Mouse (Mus musculus): ENCODE data around the gene Dohh. TPM values are rescaled to one million over a fixed set of nuclear protein-coding genes. Genes with fewer than 3 reads are reported as not detected.
A peak's percentile ranks its signal among the peaks of the same experiment; 100 is the strongest.

Gene Dohh
- total and polyA plus RNA-seq, 3 experiments = 78.2 to 131 (median 81.7) TPM

GRCm38 (mm10) chr10:81423476-81424245, 39.4 kb downstream of the Dohh start:
- H3K4me2 ChIP-seq (ENCODE audit: insufficient read depth, low read depth, poor library complexity, severe bottlenecking) = no peak overlapping the region

GRCm38 (mm10) chr10:81424246-81425051, 40.2 kb downstream of the Dohh start:
- H3K4me3 ChIP-seq (replicated peaks in 1 of 3; ENCODE audit: low read depth in 2 of 3, low read length in 2 of 3, poor library complexity in 1 of 3) = no peak overlapping the region
- peaks cover 27% of the 10 kb centered on the region for H3K27me3 ChIP-seq (replicated peaks)
- no peak overlapping the region for H3K4me2 ChIP-seq (ENCODE audit: insufficient read depth, low read depth, poor library complexity, severe bottlenecking)
- H3K36me3 ChIP-seq (replicated peaks in 1 of 2; ENCODE audit: control insufficient read depth in 1 of 2, insufficient read depth in 1 of 2, low read length in 1 of 2) = peaks cover 12 to 14% of the 10 kb centered on the region in 2 experiments
- no peak overlapping the region for H3K27ac ChIP-seq (ENCODE audit: insufficient read depth, low read depth)
- H3K4me1 ChIP-seq (ENCODE audit: control insufficient read depth in 1 of 2, insufficient read depth in 2 of 2) = peaks cover 20 to 32% of the 10 kb centered on the region in 2 experiments
- H3K9me3 ChIP-seq (replicated peaks; ENCODE audit: low read length) = no peaks in the 10 kb centered on the region
- in situ Hi-C loops (cut with MboI; ENCODE audit: low pct_ligation_motif_present, low pct_unique_long_range_greater_than_20kb, low sequenced_read_pairs) = no loop called here
- DNase-seq (ENCODE audit: extremely low read depth) = no peak
- H3K79me2 ChIP-seq (replicated peaks; ENCODE audit: control insufficient read depth, extremely low read depth, insufficient read depth, poor library complexity, severe bottlenecking) = peaks cover 24% of the 10 kb centered on the region
- TF ChIP-seq E2F4 (IDR thresholded peaks at IDR 0.05; ENCODE audit: insufficient replicate concordance, low read depth, low read length) (no peak), MAFK (IDR thresholded peaks at IDR 0.05; ENCODE audit: insufficient replicate concordance, low read length) (0 out of 2 replicates have a peak, but pooled peaks have one; percentile 28)
- H3K9ac ChIP-seq (ENCODE audit: insufficient read depth, low read depth) = no peak overlapping the region
- dilution Hi-C loops (cut with MboI; ENCODE audit: extremely low pct_ligation_motif_present, extremely low pct_unique_long_range_greater_than_20kb, low sequenced_read_pairs) = no loop called here

More at GRCm38 (mm10) chr10:81423476-81424245, 39.4 kb downstream of the Dohh start:
- H3K9me3 ChIP-seq (replicated peaks; ENCODE audit: low read length) = no peaks in the 10 kb centered on the region
- peaks cover 27% of the 10 kb centered on the region for H3K27me3 ChIP-seq (replicated peaks)
- no peak overlapping the region for H3K4me3 ChIP-seq (replicated peaks in 1 of 3; ENCODE audit: low read depth in 2 of 3, low read length in 2 of 3, poor library complexity in 1 of 3)
- in situ Hi-C loops (cut with MboI; ENCODE audit: low pct_ligation_motif_present, low pct_unique_long_range_greater_than_20kb, low sequenced_read_pairs) (no loop called here), dilution Hi-C loops (cut with MboI; ENCODE audit: extremely low pct_ligation_motif_present, extremely low pct_unique_long_range_greater_than_20kb, low sequenced_read_pairs) (no loop called here)
- peaks cover 15 to 21% of the 10 kb centered on the region in 2 experiments for H3K36me3 ChIP-seq (replicated peaks in 1 of 2; ENCODE audit: control insufficient read depth in 1 of 2, insufficient read depth in 1 of 2, low read length in 1 of 2)
- DNase-seq (ENCODE audit: extremely low read depth) = no peak
- TF ChIP-seq ZKSCAN1 (IDR thresholded peaks at IDR 0.05; ENCODE audit: borderline replicate concordance, low read depth, low read length) = peak; percentile 60
- TF ChIP-seq USF1 (IDR thresholded peaks at IDR 0.05; ENCODE audit: low read depth, low read length) = no peak
- TF ChIP-seq RCOR1 (conservative IDR thresholded peaks at IDR 0.05; ENCODE audit: low read depth, low read length) = no peak
- H3K79me2 ChIP-seq (replicated peaks; ENCODE audit: control insufficient read depth, extremely low read depth, insufficient read depth, poor library complexity, severe bottlenecking) = peaks cover 24% of the 10 kb centered on the region
- H3K4me1 ChIP-seq (ENCODE audit: control insufficient read depth in 1 of 2, insufficient read depth in 2 of 2) = peaks cover 16 to 27% of the 10 kb centered on the region in 2 experiments
- no peak overlapping the region for H3K27ac ChIP-seq (ENCODE audit: insufficient read depth, low read depth)
- no peak overlapping the region for H3K9ac ChIP-seq (ENCODE audit: insufficient read depth, low read depth)

GRCm38 (mm10) chr10:81425236-81425850, 41.1 kb downstream of the Dohh start:
- H3K36me3 ChIP-seq (replicated peaks in 1 of 2; ENCODE audit: control insufficient read depth in 1 of 2, insufficient read depth in 1 of 2, low read length in 1 of 2) = peaks cover 3 to 5% of the 10 kb centered on the region in 2 experiments
- peak overlapping the region in 2 of 3 experiments; percentile 25 to 58 for H3K4me3 ChIP-seq (replicated peaks in 1 of 3; ENCODE audit: low read depth in 2 of 3, low read length in 2 of 3, poor library complexity in 1 of 3)
- H3K4me2 ChIP-seq (ENCODE audit: insufficient read depth, low read depth, poor library complexity, severe bottlenecking) = peak overlapping the region; percentile 76; the same call in 1 of the 2 replicates
- no peaks in the 10 kb centered on the region for H3K9me3 ChIP-seq (replicated peaks; ENCODE audit: low read length)
- no peak overlapping the region for H3K27ac ChIP-seq (ENCODE audit: insufficient read depth, low read depth)
- dilution Hi-C loops (cut with MboI; ENCODE audit: extremely low pct_ligation_motif_present, extremely low pct_unique_long_range_greater_than_20kb, low sequenced_read_pairs) (no loop called here), in situ Hi-C loops (cut with MboI; ENCODE audit: low pct_ligation_motif_present, low pct_unique_long_range_greater_than_20kb, low sequenced_read_pairs) (no loop called here)
- peaks cover 20 to 35% of the 10 kb centered on the region in 2 experiments for H3K4me1 ChIP-seq (ENCODE audit: control insufficient read depth in 1 of 2, insufficient read depth in 2 of 2)
- DNase-seq (ENCODE audit: extremely low read depth) = no peak
- peak overlapping the region; percentile 83; the same call in 1 of the 2 replicates for H3K9ac ChIP-seq (ENCODE audit: insufficient read depth, low read depth)
- H3K79me2 ChIP-seq (replicated peaks; ENCODE audit: control insufficient read depth, extremely low read depth, insufficient read depth, poor library complexity, severe bottlenecking) = peaks cover 24% of the 10 kb centered on the region
- H3K27me3 ChIP-seq (replicated peaks) = peaks cover 27% of the 10 kb centered on the region
- TF ChIP-seq JUND (conservative IDR thresholded peaks at IDR 0.05; ENCODE audit: low read depth, low read length) = no peak
- TF ChIP-seq CHD1 (IDR thresholded peaks at IDR 0.05; ENCODE audit: low read depth, low read length) = no peak
- TF ChIP-seq USF1 (IDR thresholded peaks at IDR 0.05; ENCODE audit: low read depth, low read length) = no peak
- no peak for TF ChIP-seq E2F4 (IDR thresholded peaks at IDR 0.05; ENCODE audit: insufficient replicate concordance, low read depth, low read length)
- no peak for TF ChIP-seq SMC3 (IDR thresholded peaks at IDR 0.05; ENCODE audit: low read depth, low read length)
- no peak for TF ChIP-seq NELFE (IDR thresholded peaks at IDR 0.05; ENCODE audit: low read depth, low read length)
- no peak for TF ChIP-seq GABPA (IDR thresholded peaks at IDR 0.05; ENCODE audit: insufficient replicate concordance, low read depth, low read length)
- TF ChIP-seq TBP (conservative IDR thresholded peaks at IDR 0.05; ENCODE audit: low read depth, low read length) = no peak
- TF ChIP-seq MAFK (IDR thresholded peaks at IDR 0.05; ENCODE audit: insufficient replicate concordance, low read length) = no peak
- no peak for TF ChIP-seq NRF1 (IDR thresholded peaks at IDR 0.05; ENCODE audit: low read depth, low read length)
- TF ChIP-seq EP300 (IDR thresholded peaks at IDR 0.05; ENCODE audit: low read length) = no peak
- TF ChIP-seq RCOR1 (conservative IDR thresholded peaks at IDR 0.05; ENCODE audit: low read depth, low read length) = no peak
- TF ChIP-seq IRF4 (IDR thresholded peaks at IDR 0.05; ENCODE audit: low read depth, low read length) = 0 out of 2 replicates have a peak, but pooled peaks have one; percentile 6
- TF ChIP-seq SIN3A (IDR thresholded peaks at IDR 0.05; ENCODE audit: low read length) = no peak
- TF ChIP-seq BHLHE40 (IDR thresholded peaks at IDR 0.05; ENCODE audit: low read depth, low read length) = 0 out of 2 replicates have a peak, but pooled peaks have one; percentile 23
- TF ChIP-seq TCF12 (IDR thresholded peaks at IDR 0.05; ENCODE audit: low read depth, low read length) = peak; percentile 20; the same call in 1 of the 2 replicates
- no peak for TF ChIP-seq PAX5 (IDR thresholded peaks at IDR 0.05; ENCODE audit: low read length)
- no peak for TF ChIP-seq MAX (IDR thresholded peaks at IDR 0.05; ENCODE audit: low read length)
- TF ChIP-seq MYC (IDR thresholded peaks at IDR 0.05; ENCODE audit: low read depth, low read length) = no peak

Data from CH12.LX (cell line).